8 mouse cellular contexts compared by ENCODE assay signal in the genomic region with DNA sequence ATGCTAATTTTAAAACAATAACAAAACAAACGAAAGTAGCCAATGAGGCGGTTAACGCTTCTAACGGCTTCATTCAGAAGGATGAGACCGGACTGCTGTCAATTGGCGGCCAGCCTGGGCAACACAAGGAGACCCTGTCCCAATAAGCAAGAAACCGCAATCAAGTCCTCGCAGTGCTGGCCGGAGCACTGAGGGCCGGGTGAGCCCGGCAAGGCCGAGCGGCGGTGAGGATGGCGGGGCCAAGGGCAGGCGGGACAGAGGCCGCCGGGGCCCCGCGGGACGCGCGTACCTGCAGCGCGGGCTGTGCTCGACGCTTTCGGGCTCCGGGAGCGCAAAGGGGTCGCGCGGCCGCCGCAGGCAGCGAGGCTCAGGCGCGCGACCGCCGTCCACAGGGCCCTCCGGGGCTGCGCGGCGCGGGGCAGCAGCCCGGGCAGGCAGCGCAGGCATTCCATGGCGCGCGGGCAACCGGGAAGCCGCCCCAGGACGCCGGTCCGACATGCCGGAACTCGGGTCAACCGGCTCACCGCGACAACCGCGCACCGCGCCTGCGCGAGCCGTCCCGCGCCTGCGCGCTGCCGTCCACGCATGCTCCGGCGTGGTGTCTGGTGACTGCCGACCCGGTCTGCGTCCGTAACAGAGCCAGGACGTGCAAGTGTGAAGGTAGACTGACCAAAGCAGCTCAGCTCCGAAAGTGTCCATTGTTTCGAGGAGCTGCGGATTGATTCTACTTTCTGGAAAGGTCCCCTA. TPM values are rescaled to one million over a fixed set of nuclear protein-coding genes. Genes with fewer than 3 reads are reported as not detected.
A peak's percentile ranks its signal among the peaks of the same experiment; 100 is the strongest.
DNase-seq lines count a peak whose midpoint lies in the region; ATAC-seq lines count a peak whose summit lies in the region.

Gene Mrs2, minus strand, starts transcription at position 587 of the 747 bp plus-strand sequence.

- H3K4me2 ChIP-seq in heart, embryonic 13.5 days: peak within 1 kb of the TSS; percentile 86
- peak within 1 kb of the TSS; percentile 83 for H3K4me2 ChIP-seq in liver, embryonic 12.5 days
- H3K4me2 ChIP-seq in stomach, embryonic 15.5 days: peak within 1 kb of the TSS; percentile 74

- peaks cover 15% of the 10 kb centered on the region for H3K36me3 ChIP-seq in heart, embryonic 13.5 days
- H3K36me3 ChIP-seq in liver, embryonic 12.5 days: peaks cover 25% of the 10 kb centered on the region
- H3K36me3 ChIP-seq in stomach, embryonic 15.5 days: no peaks in the 10 kb centered on the region

- ATAC-seq in erythroid progenitor cell, adult 5-6 weeks (replicated peaks; ENCODE audit: low FRiP score, poor library complexity, severe bottlenecking): peak; percentile 89
- peak; percentile 78 for ATAC-seq in heart, embryonic 13.5 days (ENCODE audit: extremely low read depth, insufficient number of reproducible peaks, low FRiP score, low TSS enrichment)
- ATAC-seq in liver, embryonic 12.5 days: peak; percentile 92
- ATAC-seq in stomach, embryonic 15.5 days (ENCODE audit: insufficient read depth, low FRiP score, low read depth): peak; percentile 94

- DNase-seq in CD4-positive helper T cell, adult 2 months (ENCODE audit: low read depth, low spot score): peak; percentile 91
- peak; percentile 60 for DNase-seq in brain, embryonic 18.5 days (ENCODE audit: low read depth, low spot score)
- DNase-seq in kidney, postnatal 10 days: peak; percentile 93
- peak; percentile 82 to 86 for DNase-seq in natural killer cell, adult 2 months (ENCODE audit: low spot score in 2 of 2)

- peaks cover 21% of the 10 kb centered on the region for H3K4me1 ChIP-seq in heart, embryonic 13.5 days
- peaks cover 34% of the 10 kb centered on the region for H3K4me1 ChIP-seq in liver, embryonic 12.5 days
- peaks cover 10% of the 10 kb centered on the region; the same call in 1 of the 2 replicates for H3K4me1 ChIP-seq in stomach, embryonic 15.5 days

- H3K27me3 ChIP-seq in heart, embryonic 13.5 days (replicated peaks): no peaks in the 10 kb centered on the region
- no peaks in the 10 kb centered on the region for H3K27me3 ChIP-seq in liver, embryonic 12.5 days (replicated peaks)
- no peaks in the 10 kb centered on the region for H3K27me3 ChIP-seq in stomach, embryonic 15.5 days (replicated peaks)

- peak within 1 kb of the TSS; percentile 80 for H3K4me3 ChIP-seq in heart, embryonic 13.5 days
- peak within 1 kb of the TSS; percentile 84 for H3K4me3 ChIP-seq in liver, embryonic 12.5 days
- H3K4me3 ChIP-seq in stomach, embryonic 15.5 days (replicated peaks): peak within 1 kb of the TSS; percentile 94

- H3K9ac ChIP-seq in heart, embryonic 13.5 days: peak within 1 kb of the TSS; percentile 97
- H3K9ac ChIP-seq in liver, embryonic 12.5 days: peak within 1 kb of the TSS; percentile 90
- H3K9ac ChIP-seq in stomach, embryonic 15.5 days: peak within 1 kb of the TSS; percentile 86

- H3K27ac ChIP-seq in heart, embryonic 13.5 days (replicated peaks): peak within 1 kb of the TSS; percentile 87
- peak within 1 kb of the TSS; percentile 78 for H3K27ac ChIP-seq in liver, embryonic 12.5 days
- peak within 1 kb of the TSS; percentile 77 for H3K27ac ChIP-seq in stomach, embryonic 15.5 days

- under 1% methylated on average over 83 of the region's 84 CpGs for WGBS in heart, embryonic 13.5 days
- under 1% methylated on average over 78 of the region's 84 CpGs for WGBS in liver, embryonic 12.5 days (ENCODE audit: insufficient replicate concordance)
- under 1% methylated on average over 84 of the region's 84 CpGs for WGBS in stomach, embryonic 15.5 days

- no peaks in the 10 kb centered on the region for H3K9me3 ChIP-seq in heart, embryonic 13.5 days
- no peaks in the 10 kb centered on the region for H3K9me3 ChIP-seq in liver, embryonic 12.5 days (replicated peaks)
- H3K9me3 ChIP-seq in stomach, embryonic 15.5 days: no peaks in the 10 kb centered on the region

RNA-seq across cellular contexts. Expression of gene Mrs2, which starts in this region (rescaled TPM):
- 10.8 and 12.6 TPM in 2 replicates for total RNA-seq in erythroid progenitor cell, adult 5-6 weeks (2015; ENCODE audit: low replicate concordance)
- 7.3 and 8.7 TPM in 2 replicates for total RNA-seq in erythroid progenitor cell, adult 5-6 weeks (2017; ENCODE audit: low replicate concordance)
- 14.4 and 14.9 TPM in 2 replicates for polyA plus RNA-seq in heart, embryonic 13.5 days (2015; fragmentation: Nextera tagmentation; extraction: Ambion mirVana)
- polyA plus RNA-seq in liver, embryonic 12.5 days (2016; fragmentation: Nextera tagmentation; extraction: Ambion mirVana): 18.3 and 18.7 TPM in 2 replicates
- 15.0 and 17.2 TPM in 2 replicates for polyA plus RNA-seq in stomach, embryonic 15.5 days (2015; fragmentation: Nextera tagmentation; extraction: Ambion mirVana)

Comparison
In these comparisons a context has a peak if more than half of its experiments do, and no peak if none do; other contexts are left out.
1. Peak in every context shown above with its lines: DNase-seq, ATAC-seq, H3K4me3 ChIP-seq and H3K27ac ChIP-seq.